Mouse (Mus musculus) kidney, adult 2 months (tissue): ENCODE results near the gene Tchhl1.

Experiments used
- CTCF ChIP-seq: fragments of 200-500 bp; conservative IDR thresholded peaks from 2 replicates; pipeline ENCODE4 v1.5.1; 2011; ENCODE audit warnings: low read depth, mild to moderate bottlenecking, control low read depth, low read length, moderate library complexity, mixed read lengths; ENCODE audit not compliant: insufficient read depth, insufficient read length
- POLR2A ChIP-seq: fragments of 200-500 bp; IDR thresholded peaks from one replicate; pipeline ENCODE4 v1.6.1; 2011; ENCODE audit warnings: low read depth, low read length, control low read depth

- TF ChIP-seq CTCF = no peak
- TF ChIP-seq POLR2A = no peak
Measured at GRCm38 (mm10) chr3:93431673-93432072, 36.9 kb upstream of the Tchhl1 start.
